Mouse (Mus musculus) thymus, adult 2 months (tissue): Measurements from ENCODE around the gene Eps8l3.

Experiments
- CTCF ChIP-seq: fragments of 200-500 bp; IDR thresholded peaks from 2 replicates; pipeline ENCODE4 v1.5.1; 2012; ENCODE audit warnings: mild to moderate bottlenecking, control low read depth, low read length, moderate library complexity, borderline replicate concordance; ENCODE audit not compliant: control insufficient read depth, poor library complexity, insufficient read depth; ENCODE audit errors: extremely low read depth
- POLR2A ChIP-seq: fragments of 200-500 bp; IDR thresholded peaks from 2 replicates; pipeline ENCODE4 v1.6.1; 2012; ENCODE audit warnings: mild to moderate bottlenecking, low read length, control low read depth, moderate library complexity; ENCODE audit not compliant: control insufficient read depth, poor library complexity, insufficient read depth; ENCODE audit errors: extremely low read depth

- no peak for TF ChIP-seq POLR2A
- TF ChIP-seq CTCF, result no peak
Measured at GRCm38 (mm10) chr3:107863898-107864603, 13.0 kb upstream of the Eps8l3 start.
